Mouse (Mus musculus) B cell, adult 67 days (primary cell): ENCODE measurements around the gene Tmem126a. TPM values are rescaled to one million over a fixed set of nuclear protein-coding genes. Genes with fewer than 3 reads are reported as not detected.

ENCODE experiments used
- total RNA-seq, 2 experiments: library from RNA; stranded (reverse); gene quantifications; 4 replicates each; pipeline ENCODE4 v1.2.4; 2023

Tmem126a gene
- 10 to 100 TPM; 27.5 to 31.3 TPM for total RNA-seq

GRCm38 (mm10) chr7:90456845-90457468, at the start of gene Tmem126a:
Gene Tmem126a (minus strand): TSS chr7:90457229.

GRCm38 (mm10) chr7:90476313-90477245, 19.6 kb upstream of the Tmem126a start, which contains the start of gene Dlg2:
Gene Dlg2 (plus strand): TSS chr7:90476672.

GRCm38 (mm10) chr7:90475793-90476312, 18.8 kb upstream of the Tmem126a start, which contains the start of gene Tmem126b:
Gene Tmem126b (minus strand): TSS chr7:90476001.

DNA sequence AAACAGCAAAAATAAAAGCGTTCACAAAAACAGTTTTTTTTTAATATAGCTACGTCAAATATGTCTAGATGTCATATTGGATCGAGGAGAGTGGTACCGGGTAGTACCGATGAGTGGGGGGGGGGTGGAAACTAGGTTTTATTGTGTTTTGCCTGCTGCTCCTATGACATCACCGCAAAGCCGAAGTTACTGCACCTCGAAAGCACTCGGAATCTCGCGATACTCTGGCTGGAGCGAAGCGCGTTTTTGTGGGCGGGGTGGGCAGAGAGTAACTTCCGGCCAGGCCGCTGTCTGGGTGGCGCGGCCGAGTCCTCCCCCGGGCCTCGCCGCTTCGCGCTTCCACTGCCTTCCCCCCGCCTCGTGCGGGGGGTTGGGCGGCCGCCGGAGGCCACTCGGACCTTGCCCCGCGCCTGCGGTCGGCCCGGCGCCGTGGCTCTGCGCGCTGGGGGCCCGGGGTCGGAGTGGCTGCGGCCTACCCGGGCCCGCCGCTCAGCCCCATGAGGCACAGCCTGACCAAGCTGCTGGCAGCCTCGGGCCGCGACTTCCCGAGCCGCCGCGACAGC, 14.4 kb downstream of the Tmem126a start, which contains the start of gene Crebzf:
TSS of gene Crebzf (plus strand) at position 212 of the 563 bp plus-strand sequence.

GRCm38 (mm10) chr7:90426020-90427001, 30.7 kb downstream of the Tmem126a start, which contains the start of gene Ccdc89:
Gene Ccdc89 (plus strand): TSS chr7:90426577.

Other genes with a start within 250 kb of the Tmem126a start
- not detected for gene Ccdc83, start 191.5 kb downstream of the Tmem126a start, total RNA-seq
- 1 to 10 TPM; 1.3 to 1.6 TPM for gene Sytl2, start 155.0 kb downstream of the Tmem126a start, total RNA-seq
- gene Ccdc89, start 30.7 kb downstream of the Tmem126a start, total RNA-seq: not detected
- 100 to 1,000 TPM; 120 to 136 TPM for gene Crebzf, start 14.5 kb downstream of the Tmem126a start, total RNA-seq
- 1 to 10 TPM; 7.1 to 9.3 TPM for gene Tmem126b, start 18.8 kb upstream of the Tmem126a start, total RNA-seq
- not detected for gene Dlg2, start 19.4 kb upstream of the Tmem126a start, total RNA-seq